Mouse (Mus musculus): ENCODE data around the gene Kdm6b.

Gene Kdm6b

GRCm38 (mm10) chr11:69390400-69391034 is 23.0 kb downstream of the Kdm6b start:
- DNase-seq (ENCODE audit: extremely low read depth, insufficient read length, low spot score) = no peak

GRCm38 (mm10) chr11:69389531-69390399 is 23.7 kb downstream of the Kdm6b start:
- no peak for DNase-seq (ENCODE audit: extremely low read depth, insufficient read length, low spot score)

GRCm38 (mm10) chr11:69388680-69389079 is 24.8 kb downstream of the Kdm6b start:
- DNase-seq (ENCODE audit: extremely low read depth, insufficient read length, low spot score) = no peak

- no peak for DNase-seq (ENCODE audit: extremely low read depth, insufficient read length, low spot score)
These were observed 26.7 kb downstream of the Kdm6b start for GRCm38 (mm10) chr11:69386758-69387157.

GRCm38 (mm10) chr11:69384979-69385378 is 28.5 kb downstream of the Kdm6b start:
- DNase-seq (ENCODE audit: extremely low read depth, insufficient read length, low spot score) = no peak

- DNase-seq (ENCODE audit: extremely low read depth, insufficient read length, low spot score) = peak; percentile 77
These were observed 30.9 kb downstream of the Kdm6b start for GRCm38 (mm10) chr11:69382478-69383105.

GRCm38 (mm10) chr11:69381356-69381755 is 32.1 kb downstream of the Kdm6b start:
- no peak for DNase-seq (ENCODE audit: extremely low read depth, insufficient read length, low spot score)

GRCm38 (mm10) chr11:69379600-69379999 is 33.9 kb downstream of the Kdm6b start:
- no peak for DNase-seq (ENCODE audit: extremely low read depth, insufficient read length, low spot score)

- no peak for DNase-seq (ENCODE audit: extremely low read depth, insufficient read length, low spot score)
These were observed 35.7 kb downstream of the Kdm6b start for GRCm38 (mm10) chr11:69377766-69378165.

GRCm38 (mm10) chr11:69375646-69376045 is 37.8 kb downstream of the Kdm6b start:
- DNase-seq (ENCODE audit: extremely low read depth, insufficient read length, low spot score) = peak; percentile 71

GRCm38 (mm10) chr11:69373223-69373965 is 40.1 kb downstream of the Kdm6b start:
- DNase-seq (ENCODE audit: extremely low read depth, insufficient read length, low spot score) = no peak

- DNase-seq (ENCODE audit: extremely low read depth, insufficient read length, low spot score) = no peak
These were observed 40.7 kb downstream of the Kdm6b start for GRCm38 (mm10) chr11:69372780-69373170.

GRCm38 (mm10) chr11:69372056-69372779 is 41.3 kb downstream of the Kdm6b start:
- DNase-seq (ENCODE audit: extremely low read depth, insufficient read length, low spot score) = no peak

GRCm38 (mm10) chr11:69371601-69372000 is 41.9 kb downstream of the Kdm6b start:
- DNase-seq (ENCODE audit: extremely low read depth, insufficient read length, low spot score) = no peak

- no peak for DNase-seq (ENCODE audit: extremely low read depth, insufficient read length, low spot score)
These were observed 42.7 kb downstream of the Kdm6b start for GRCm38 (mm10) chr11:69370817-69371215.

- DNase-seq (ENCODE audit: extremely low read depth, insufficient read length, low spot score) = no peak
These were observed 43.3 kb downstream of the Kdm6b start for GRCm38 (mm10) chr11:69369990-69370816.

- no peak for DNase-seq (ENCODE audit: extremely low read depth, insufficient read length, low spot score)
These were observed 44.1 kb downstream of the Kdm6b start, which contains the start of gene Chd3 for GRCm38 (mm10) chr11:69369215-69369989. Gene Chd3, minus strand, starts transcription at chr11:69369406.

- DNase-seq (ENCODE audit: extremely low read depth, insufficient read length, low spot score) = peak; percentile 65
These were observed 44.9 kb downstream of the Kdm6b start for GRCm38 (mm10) chr11:69368356-69369214.
